Mouse (Mus musculus) monocyte, adult 5-6 weeks (primary cell): ENCODE data around the gene Podxl. TPM values are rescaled to one million over a fixed set of nuclear protein-coding genes. Genes with fewer than 3 reads are reported as not detected.

Experiments used
- ATAC-seq: fragments of 153-309, 156-312 bp; replicated peaks from 2 replicates; pipeline ENCODE4 v1.8.0; 2017; ENCODE audit warnings: mild to moderate bottlenecking; ENCODE audit not compliant: low TSS enrichment, insufficient number of reproducible peaks, severe bottlenecking, poor library complexity, low FRiP score
- total RNA-seq: library from RNA; stranded (forward); fragments of 200-1000, 200-491, 200-594 nt; gene quantifications from 3 replicates; pipeline ENCODE4 v1.2.3, GENCODE M21; 2017

Podxl gene
- 0.10 to 2.1 TPM (median 0.11 TPM) in 3 replicates for total RNA-seq

GRCm38 (mm10) chr6:31563235-31564181 is at the start of gene Podxl:
Podxl (minus strand) TSS chr6:31563981.
- no peak for ATAC-seq

DNA sequence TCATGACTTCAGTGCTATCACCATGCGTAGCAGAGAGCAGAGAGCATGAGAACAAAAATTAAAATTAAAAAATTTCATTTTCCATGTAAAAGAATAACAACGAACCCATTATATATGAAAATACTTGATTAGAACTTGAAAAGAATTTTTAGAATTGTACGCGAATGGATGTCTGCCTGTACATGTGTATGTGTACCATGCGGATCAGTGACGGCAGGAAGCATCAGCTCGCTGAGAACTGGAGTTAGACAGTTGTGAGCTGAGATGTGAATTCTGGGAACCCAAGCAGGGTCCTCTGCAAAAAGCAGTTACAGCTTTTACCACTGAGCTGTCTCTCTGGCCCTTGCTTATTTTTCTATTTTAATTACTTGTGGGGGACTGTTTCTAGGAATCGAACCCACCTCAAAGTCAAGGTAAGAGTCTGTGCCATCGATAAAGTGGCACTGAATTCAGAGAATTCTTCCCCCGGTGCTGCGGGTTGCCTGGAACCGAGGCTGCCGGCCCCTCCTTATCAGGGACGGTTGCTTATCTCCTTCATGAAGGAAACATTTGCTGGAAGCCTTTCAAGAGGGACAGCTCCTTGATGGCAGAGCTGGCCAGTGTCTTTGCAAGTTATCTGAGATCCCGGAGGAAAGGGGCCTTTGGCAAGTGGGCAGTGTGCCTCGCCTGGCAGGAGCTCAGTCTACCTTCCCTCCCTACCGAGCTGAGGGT is 48.9 kb upstream of the Podxl start:
- no peak for ATAC-seq

DNA sequence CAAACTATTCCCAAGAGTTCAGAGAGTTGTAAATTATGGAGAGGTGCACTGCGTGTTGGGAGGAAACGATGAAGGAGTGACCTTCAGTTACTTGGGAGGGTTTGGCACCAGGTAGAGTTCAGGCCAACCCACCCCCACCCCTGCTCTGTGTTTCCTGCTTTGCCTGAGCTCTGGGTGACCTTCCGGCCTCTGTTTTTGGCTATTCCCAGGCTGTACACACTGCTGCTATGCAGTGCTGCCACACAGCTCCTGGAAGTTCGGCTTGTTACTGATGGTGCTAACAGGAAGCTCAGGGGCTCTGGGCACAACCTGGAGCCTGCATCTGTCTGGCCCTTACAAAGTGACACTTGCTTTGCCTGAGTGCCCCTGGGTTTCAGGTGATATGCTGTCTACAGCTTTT is 42.6 kb upstream of the Podxl start:
- no peak for ATAC-seq

DNA sequence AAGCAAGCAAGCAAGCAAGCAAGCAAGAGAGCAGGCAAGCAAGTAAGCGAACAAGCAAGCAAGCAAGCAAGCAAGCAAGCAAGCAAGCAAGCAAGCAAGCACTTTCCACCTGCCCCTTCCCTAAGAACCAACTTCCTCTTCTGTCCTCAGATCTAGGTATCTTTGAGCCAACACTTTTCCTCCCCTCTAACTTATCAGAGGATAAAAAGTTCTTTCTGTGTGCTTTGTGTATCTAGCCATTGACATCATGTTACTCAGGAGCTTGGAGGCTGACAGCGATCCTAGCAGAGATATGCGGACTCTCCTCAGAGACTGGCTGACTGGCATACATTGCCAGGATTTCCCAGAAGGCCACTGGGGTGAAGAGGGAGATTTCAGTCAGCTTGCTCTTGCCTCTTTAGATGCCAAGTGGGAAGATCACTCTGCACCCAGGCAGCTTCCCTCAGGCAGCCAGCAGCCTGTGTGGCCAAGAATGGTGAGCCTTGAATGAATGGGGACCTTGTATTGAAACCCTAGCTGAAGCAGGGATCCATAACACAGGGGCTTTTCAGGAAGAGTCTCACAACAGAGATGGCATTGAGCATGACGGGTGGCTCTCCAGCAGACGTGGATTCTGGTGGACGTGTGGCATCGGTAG is 41.0 kb upstream of the Podxl start:
- ATAC-seq = no peak

GRCm38 (mm10) chr6:31602489-31602888 is 38.7 kb upstream of the Podxl start:
- ATAC-seq = no peak

GRCm38 (mm10) chr6:31601131-31601530 is 37.4 kb upstream of the Podxl start:
- ATAC-seq = no peak

DNA sequence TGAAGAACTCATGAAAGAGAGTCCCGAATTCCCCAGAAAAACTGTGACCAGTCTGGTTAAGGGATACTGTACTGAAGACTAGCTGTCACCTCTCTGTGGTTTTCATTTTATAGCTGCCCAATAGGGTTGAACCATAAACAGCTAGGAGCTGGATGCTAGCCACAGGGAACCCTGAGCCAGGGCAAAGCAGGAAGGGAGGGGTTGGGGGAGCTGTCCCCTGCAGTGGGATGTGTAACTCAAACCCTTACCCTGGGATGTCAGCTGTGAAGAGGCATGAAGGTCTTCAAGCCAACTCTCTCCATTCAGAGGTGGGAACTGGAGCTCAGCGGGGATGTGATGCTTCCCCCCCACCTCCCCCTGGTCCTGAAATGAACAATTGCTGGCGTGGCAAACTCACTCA is 36.1 kb upstream of the Podxl start:
- ATAC-seq = no peak

DNA sequence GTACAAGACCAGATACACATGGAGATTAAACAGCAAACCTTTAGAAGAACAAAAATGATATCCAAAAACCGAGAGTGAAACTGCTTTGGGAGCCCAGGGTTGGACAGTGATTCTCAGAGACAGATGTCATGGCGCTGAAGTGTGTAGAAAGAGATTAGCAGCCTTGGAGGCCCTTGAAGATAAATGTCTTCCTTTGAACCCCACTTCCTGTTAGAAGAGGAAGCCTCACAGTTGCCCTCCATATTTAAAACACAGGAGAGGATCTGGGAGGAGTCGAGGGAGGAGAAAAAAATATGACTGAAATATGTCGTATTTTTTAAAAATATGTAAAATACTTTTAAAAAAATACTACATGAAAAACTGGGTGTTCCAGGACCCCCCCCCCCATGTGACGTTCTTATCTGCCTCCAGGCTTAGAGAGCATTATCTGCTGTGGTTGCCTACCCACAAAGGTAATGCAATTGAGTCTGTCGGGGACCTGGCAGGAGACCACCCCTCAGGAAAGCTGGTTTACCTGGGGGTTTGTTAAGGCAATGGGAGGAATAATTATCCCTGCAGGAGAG is 34.6 kb upstream of the Podxl start:
- no peak for ATAC-seq

DNA sequence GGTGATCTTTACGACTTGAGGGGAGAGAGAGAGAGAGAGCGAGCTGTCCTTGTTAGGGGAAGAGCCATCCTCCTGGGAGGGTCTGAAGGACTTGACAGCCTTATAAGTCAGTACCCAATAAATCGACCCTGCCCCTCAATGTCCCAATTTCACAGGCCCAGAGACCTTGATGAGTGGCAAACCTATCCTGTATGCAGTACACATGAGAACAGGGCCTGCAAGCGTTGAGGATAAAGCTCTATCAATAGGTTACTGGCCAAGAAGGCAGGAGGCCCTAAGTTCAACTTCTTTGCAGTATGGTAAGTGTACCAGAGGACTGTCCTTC is 33.3 kb upstream of the Podxl start:
- no peak for ATAC-seq

DNA sequence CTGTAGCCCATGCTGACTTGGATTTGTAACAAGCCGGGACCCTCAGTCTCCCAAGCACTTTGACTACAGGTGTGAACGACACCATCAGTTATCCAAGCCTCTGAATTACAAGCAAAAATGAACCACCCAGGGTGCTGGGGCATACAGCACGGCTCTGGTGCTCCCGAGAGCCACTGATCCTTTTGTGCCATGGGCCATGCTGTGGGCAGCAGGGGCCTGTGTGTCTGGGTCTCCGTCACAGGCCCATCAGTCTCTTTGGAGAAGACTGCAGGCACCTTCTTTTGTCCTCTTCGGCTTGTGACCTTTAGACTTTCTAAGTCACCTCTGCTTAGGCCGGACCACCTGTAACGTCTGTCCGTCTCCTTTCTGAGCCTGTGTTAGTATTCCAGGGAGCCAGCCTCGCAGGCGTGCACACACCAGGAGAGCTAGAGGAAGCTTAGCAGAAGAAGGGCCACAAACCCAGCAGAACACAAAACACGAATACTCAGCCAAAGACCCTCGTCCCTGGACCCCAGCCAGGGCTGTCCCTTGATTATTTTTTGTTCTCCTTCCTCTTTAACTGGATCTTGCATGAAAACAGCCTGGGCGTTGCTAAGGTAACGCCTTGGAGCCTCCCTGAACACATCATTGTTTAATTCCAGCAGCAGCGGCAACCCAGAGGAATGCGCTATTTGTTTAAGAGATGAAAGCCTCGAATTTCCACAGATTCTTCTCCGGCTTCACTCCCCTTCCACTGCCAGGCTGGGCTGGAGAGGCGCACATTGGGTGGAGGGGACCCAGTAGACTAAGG is 32.8 kb upstream of the Podxl start:
- ATAC-seq = no peak

DNA sequence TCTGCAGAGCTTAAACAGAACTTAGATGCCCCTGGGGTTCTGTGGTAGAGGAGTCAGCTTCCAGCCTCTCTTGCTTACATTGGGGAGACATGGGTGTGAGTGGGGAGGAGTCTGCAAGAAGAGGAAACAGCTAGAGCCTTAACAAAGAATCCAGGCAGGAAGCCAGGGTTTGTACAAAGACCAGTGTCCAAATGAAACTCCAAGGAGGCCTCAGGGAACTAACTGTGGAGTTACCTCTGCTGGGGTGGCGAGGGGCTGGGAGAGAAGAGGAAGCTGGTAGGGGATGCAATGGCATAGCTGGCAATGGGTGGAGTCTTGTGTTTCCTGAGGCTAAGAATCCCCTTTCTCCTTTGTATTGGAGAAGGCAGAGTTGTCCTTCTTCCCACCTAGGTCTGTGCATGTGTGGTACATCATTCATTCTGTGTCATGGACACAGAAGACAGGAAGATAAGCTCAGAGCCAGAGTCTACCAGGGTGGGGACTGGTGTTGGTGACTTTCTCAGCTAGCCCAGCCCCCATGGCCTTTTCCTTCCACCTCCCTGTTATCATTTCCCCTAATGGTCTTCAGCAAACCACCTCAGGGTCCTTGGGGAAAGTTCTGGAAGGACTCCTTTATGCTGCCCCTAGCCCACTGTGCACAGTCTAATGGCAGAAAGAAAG is 28.9 kb upstream of the Podxl start:
- no peak for ATAC-seq

GRCm38 (mm10) chr6:31592128-31592527 is 28.3 kb upstream of the Podxl start:
- no peak for ATAC-seq

GRCm38 (mm10) chr6:31591676-31592075 is 27.9 kb upstream of the Podxl start:
- ATAC-seq = no peak

DNA sequence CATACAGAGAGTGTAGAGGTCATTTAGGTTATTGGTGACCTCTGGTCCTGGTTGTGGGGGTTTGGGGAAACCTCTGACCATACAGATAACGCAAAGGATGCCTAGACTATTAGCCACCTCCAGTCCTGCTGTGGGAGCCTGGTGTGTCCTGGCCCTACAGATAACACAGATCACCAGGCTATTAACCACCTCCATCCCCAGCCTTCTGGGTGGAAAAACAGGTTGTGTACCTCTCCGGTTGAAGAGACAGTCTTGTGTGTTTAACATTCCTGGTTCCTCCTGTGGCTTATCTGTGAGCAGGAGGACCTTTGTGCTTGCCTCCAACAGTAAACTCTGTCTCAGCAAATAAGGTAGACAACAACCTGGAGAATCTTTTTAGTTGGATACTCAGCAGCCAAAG is 27.0 kb upstream of the Podxl start:
- ATAC-seq = no peak

GRCm38 (mm10) chr6:31589268-31589667 is 25.5 kb upstream of the Podxl start:
- ATAC-seq = no peak

DNA sequence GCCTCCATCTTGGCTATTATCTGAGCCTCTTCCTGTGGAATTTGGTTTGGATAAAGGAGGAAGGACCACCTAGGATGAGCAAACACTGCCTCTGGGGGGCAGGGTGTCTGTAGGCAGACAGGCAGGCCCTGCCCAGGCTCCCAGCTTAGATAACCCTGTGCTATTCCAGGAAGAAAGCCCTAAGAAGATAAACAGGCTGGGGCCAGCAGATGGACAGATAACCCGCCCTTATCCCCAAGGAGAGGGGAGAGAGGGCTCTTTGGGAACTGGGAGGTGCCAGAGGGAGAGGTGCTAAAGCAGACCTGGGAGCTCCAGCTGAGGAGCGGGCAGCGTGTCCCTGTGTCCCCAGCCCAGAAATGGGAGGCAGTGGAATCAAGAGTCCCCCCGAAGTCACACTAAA is 23.9 kb upstream of the Podxl start:
- ATAC-seq = no peak

GRCm38 (mm10) chr6:31586127-31586526 is 22.3 kb upstream of the Podxl start:
- no peak for ATAC-seq

DNA sequence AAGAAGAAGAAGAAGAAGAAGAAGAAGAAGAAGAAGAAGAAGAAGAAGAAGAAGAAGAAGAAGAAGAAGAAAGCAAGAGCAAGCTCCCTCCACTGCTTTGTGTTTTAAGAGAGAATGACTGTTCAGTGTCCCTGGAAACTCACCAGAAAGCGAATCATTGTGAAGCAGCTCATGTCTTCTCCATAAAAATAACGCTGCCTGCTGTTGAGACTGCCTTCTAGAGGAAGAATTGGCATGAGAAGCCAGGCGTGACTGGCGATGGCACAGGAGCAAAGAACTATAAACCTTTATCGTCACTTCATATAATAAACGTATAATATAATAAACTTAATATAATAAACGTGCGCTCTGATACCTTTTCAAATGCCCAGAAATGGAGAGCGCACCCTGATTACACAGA is 12.4 kb upstream of the Podxl start:
- no peak for ATAC-seq
